27 mouse cellular contexts compared by ENCODE assay signal in the genomic region with DNA sequence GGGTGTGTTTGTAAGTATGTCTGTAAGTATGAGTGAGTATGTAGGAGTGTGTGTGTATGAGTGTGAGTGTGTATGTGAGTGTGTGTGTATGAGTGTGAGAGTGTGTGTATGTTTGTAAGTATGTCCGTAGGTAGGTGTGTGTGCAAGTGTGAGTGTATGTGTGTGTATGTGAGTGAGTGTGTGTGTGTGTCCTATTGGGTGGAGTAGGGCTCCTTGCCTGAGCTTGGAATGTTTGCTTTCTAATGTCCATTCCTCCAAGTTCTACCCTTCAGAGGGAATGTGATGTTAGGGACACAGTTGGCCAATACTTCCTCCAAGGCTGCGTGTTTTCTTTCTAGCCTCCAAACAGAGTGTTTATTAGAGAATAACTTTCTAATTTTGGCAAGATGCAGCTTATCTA. TPM values are rescaled to one million over a fixed set of nuclear protein-coding genes. Genes with fewer than 3 reads are reported as not detected.
"Had no signal": no experiment of that assay in that cellular context is flagged by ENCODE, and none has a peak within 500 bp of the region (broad histone marks: within the 10 kb centered on the region; RNA-seq: fewer than 3 reads in every experiment).

No protein-coding gene starts in this region.

- ATAC-seq: liver, embryonic 12.5 days; midbrain, embryonic 16.5 days had no signal

- H3K27me3 ChIP-seq: liver, embryonic 12.5 days; midbrain, embryonic 12.5 days; neural tube, embryonic 13.5 days; neural tube, embryonic 15.5 days had no signal

- H3K9me3 ChIP-seq: liver, embryonic 12.5 days; midbrain, embryonic 10.5 days; midbrain, embryonic 12.5 days; neural tube, embryonic 13.5 days; neural tube, embryonic 15.5 days had no signal

- H3K36me3 ChIP-seq: midbrain, embryonic 10.5 days; midbrain, embryonic 12.5 days; neural tube, embryonic 13.5 days; neural tube, embryonic 15.5 days had no signal

- DNase-seq: lung, embryonic 14.5 days; lung, postnatal 4 days; midbrain, embryonic 14.5 days; retina, postnatal 1 day; right cerebral cortex, adult 18-20 months; right cerebral cortex, postnatal 25 days; right cerebral cortex, postnatal 4 days; spleen, adult 18-20 months; thymus, adult 18-20 months; thymus, postnatal 14 days; thymus, postnatal 36 days had no signal

- H3K4me1 ChIP-seq: midbrain, embryonic 10.5 days; midbrain, embryonic 12.5 days; neural tube, embryonic 15.5 days had no signal

- H3K4me3 ChIP-seq: liver, embryonic 12.5 days; midbrain, embryonic 10.5 days; midbrain, embryonic 12.5 days; myocyte; neural tube, embryonic 13.5 days; neural tube, embryonic 15.5 days had no signal

RNA-seq across cellular contexts. Expression of gene Gm10974, which starts 28.8 kb away (rescaled TPM):
- total RNA-seq: megakaryocyte-erythroid progenitor cell, adult 5-6 weeks had no signal
- polyA plus RNA-seq: liver, embryonic 12.5 days; liver, embryonic 14.5 days; liver, embryonic 16.5 days; lung, embryonic 14.5 days; lung, embryonic 16.5 days; midbrain, embryonic 10.5 days; midbrain, embryonic 12.5 days; midbrain, embryonic 14.5 days; midbrain, embryonic 16.5 days; myocyte; neural tube, embryonic 11.5 days; neural tube, embryonic 13.5 days; neural tube, embryonic 15.5 days; small intestine, adult 2 months; stomach, embryonic 14.5 days; stomach, embryonic 16.5 days; thymus, postnatal 0 days had no signal
